Mouse (Mus musculus) inflammation-experienced regulatory T-cells, adult 6 months (primary cell): ENCODE results near the gene C2cd4a. TPM values are rescaled to one million over a fixed set of nuclear protein-coding genes. Genes with fewer than 3 reads are reported as not detected.

Experiments used
- ATAC-seq: one replicate; pipeline ENCODE4 v1.8.0; 2017
- polyA plus RNA-seq, 3 experiments: library from polyadenylated mRNA; unstranded; fragments of 100-300 nt; shearing (Covaris generic); gene quantifications; one replicate each; pipeline ENCODE4 v1.2.1; 2017

Gene C2cd4a
- polyA plus RNA-seq, 3 experiments from 2014 or later: not detected

- no peak for ATAC-seq
Observed at GRCm38 (mm10) chr9:67831359-67832045, 628 bp downstream of the C2cd4a start.

DNA sequence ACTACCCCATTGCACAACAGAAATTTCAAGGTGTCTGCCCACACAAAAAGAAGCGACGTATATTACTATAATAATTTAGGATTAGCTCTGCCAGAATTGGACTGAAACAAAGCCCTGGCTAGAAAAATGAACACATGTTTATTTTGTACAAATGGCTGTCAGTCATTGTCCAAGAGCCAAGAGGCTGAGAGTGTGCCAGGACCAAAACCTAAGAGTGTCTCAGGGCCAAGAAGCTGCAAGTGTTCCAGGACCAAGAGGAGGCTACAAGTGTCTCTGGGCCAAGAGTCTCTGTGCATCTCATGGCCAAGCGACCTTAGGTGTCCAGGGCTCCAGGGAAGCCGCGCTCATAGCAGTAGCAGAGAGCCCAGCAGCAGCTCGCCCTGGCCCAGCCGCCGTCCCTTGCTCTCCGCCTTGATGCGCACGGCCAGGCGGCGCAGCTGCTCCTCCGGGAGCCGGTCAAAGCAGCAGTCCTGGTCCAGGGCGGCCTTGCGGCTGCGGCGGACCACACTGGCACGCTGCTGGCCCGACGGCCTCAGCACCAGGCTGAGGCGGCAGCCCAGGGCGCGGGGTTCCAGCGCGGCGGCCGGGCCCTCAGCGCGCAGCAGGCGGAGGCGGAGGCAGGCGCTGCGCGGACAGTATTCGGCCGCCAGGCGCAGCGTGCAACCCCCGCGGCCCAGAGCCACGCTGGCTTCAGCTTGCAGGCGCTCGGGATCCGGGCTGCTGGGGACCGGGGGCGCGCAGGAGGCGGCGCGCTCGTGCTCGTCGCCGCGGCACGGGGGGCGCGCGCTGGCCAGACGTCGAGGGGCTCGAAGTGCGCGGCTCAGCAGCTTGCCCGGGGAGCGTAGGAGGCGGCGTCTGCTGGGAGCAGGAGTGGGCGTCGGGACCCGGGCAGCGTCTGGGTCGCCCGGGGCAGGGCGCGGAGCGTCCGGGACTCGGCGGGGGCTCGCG is 1.4 kb downstream of the C2cd4a start:
- peak; percentile 35 for ATAC-seq

DNA sequence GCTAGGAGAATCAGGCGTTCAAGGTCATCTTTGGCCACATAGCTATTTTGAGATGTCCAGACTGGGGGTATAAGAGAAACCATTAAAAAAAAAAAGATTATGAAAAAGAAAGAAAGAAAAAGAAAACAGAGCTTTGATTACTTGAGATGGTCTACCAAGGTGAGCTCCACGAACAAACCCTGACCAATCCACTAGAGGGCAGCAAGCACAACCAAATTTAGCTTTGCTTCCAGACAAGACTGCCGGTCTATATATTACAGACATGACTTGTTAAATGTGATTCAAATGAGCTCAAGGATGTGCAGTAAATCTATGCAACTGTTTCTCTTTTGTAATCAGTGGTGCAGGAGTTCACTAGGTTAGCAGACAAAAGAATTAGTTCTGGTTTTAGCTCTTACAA is 3.9 kb downstream of the C2cd4a start:
- no peak for ATAC-seq

DNA sequence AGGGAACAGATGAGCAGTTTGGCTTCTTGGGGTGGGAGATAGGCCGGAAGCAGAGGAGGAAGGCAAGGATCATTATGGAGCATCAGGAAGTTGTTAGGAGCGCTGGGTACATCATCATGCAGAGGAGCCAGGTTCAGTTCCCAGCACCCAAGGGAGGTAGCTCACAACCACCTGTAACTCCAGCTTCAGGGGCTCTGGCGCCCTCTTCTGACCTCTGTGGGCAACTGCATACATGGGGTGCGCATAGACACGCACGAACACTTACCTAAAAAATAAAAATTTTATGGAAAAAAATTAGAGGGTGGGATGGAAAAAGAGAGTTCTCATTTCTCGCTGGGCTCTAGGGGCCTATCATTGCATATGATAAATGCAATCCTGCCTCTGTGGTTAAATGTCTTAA is 6.6 kb downstream of the C2cd4a start:
- ATAC-seq: no peak

GRCm38 (mm10) chr9:67823131-67823530 is 9.0 kb downstream of the C2cd4a start:
- no peak for ATAC-seq

GRCm38 (mm10) chr9:67818668-67818950 is 13.5 kb downstream of the C2cd4a start:
- ATAC-seq: no peak

- ATAC-seq: no peak
Observed at GRCm38 (mm10) chr9:67817898-67818667, 14.0 kb downstream of the C2cd4a start.

DNA sequence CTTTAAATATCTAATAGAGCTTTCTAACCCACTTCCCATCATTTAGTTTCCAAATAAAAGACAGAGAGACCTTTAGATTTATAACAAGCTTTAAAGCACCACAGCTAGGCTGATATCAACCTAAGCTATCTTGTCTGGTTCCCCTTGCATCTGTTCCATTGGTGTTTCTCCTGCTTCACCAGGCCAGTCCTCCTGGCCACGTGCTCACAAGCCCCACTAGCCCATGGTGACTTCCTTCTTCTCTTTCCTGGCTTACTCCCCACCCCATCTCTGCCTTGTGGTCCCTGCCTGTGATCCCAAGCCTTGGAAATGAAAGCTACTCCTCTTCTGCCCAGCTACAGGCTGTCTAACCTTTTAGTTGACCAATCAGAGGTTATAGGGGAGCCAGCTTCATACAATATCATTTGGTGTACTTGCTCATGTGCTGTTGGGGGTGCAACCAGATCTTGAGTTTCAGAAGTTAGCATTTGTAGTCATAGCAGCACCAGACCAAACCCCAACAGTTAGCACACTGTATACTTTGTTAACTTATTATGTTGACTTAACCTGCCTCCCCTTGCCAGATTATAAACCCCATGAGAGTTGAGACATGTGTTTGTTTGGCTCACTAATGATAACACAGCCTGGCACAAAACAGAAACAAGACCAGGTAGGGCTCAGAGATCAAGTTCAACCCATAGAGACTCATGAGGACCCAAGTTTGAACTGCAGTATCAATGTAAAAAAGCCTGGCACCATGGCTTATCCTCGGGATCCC is 15.8 kb downstream of the C2cd4a start:
- ATAC-seq: no peak

GRCm38 (mm10) chr9:67813665-67814337 is 18.3 kb downstream of the C2cd4a start:
- peak; percentile 91 for ATAC-seq

DNA sequence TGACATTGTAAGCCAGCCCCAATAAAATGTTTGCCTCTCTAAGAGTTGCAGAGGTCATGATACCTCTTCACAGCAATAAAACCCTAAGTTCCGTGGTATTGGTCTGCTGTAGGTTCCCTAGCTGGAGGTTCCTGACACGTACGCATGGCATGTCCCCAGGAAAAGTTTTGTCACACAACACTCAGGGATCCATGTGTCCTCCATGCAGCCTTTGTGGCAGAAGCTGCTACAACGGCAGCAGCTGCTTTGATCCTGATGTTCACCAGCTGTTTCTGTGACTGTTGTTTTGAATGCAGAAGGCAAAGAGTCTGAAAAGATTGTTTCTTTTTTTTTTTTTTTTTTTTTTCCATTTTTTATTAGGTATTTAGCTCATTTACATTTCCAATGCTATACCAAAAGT is 19.0 kb downstream of the C2cd4a start:
- ATAC-seq: no peak

GRCm38 (mm10) chr9:67811116-67811515 is 21.0 kb downstream of the C2cd4a start:
- no peak for ATAC-seq

GRCm38 (mm10) chr9:67810527-67810926 is 21.6 kb downstream of the C2cd4a start:
- no peak for ATAC-seq

DNA sequence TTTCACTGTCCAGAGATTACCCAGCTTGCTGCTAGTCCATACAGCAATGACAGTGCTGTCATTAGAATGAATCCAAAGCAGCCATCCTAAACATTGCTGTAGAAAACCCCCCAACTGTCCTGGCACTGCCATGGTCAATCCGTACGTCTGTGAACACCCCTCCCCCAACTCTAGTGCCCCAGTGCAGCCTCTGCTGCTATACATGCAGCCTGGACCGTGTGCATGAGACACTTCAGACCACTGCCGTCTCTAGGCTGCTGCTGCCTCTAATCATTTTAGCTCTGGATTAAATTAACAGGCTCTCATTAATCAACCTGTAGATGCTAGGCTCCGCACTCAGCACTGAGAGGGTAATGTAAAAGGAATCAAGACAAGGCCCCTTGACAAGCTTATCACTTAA is 25.1 kb downstream of the C2cd4a start:
- no peak for ATAC-seq

DNA sequence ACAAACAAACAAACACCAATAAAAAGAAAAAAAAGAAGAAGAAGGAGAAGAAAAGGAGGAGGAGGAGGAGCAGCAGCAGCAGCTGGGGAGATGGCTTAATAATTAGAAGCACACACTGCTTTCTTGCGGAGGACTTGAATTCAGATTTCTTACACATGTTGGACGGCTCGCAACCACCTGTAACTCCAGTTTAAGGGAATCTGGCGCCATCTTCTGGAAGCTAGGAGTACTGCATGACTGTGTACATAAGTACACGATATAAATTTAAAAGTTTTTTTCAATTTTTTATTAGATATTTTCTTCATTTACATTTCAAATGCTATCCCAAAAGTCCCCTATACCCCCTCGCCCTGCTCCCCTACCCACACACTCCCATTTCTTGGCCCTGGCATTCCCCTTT is 29.9 kb downstream of the C2cd4a start:
- no peak for ATAC-seq

DNA sequence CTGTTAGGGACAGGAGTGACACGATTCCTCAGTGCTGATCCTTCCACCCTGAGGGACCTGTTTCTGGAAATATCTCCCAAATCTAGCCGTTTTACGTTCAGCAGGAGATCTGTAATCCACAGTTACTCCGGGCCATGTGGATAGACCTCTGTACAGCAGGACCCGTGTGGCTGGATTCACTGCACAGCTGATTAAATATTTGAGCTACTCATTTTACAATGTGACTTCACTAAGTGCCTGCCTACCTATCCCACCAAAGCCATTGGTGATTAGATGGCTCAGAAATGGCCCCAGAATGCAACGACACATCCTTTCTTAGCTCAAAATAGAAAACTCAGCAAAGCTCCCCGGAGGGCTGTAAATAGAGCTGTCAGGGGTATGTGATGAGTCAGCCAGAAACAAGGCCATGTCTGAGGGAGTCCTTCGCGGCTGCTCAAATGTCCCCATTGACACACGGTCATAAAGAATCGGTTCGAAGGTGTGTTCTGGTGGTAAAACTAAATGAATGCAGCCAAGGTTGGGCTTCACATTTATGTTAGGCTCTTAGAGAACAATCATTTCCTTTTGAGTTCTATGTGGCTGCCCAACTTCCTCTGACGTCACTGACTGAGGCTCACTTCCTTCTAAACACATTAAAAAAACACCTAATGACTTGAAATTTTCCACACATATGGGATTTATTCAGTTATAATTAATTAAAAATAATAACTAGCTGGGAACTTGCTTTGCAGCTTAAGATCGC is 32.9 kb downstream of the C2cd4a start:
- ATAC-seq: peak; percentile 90

GRCm38 (mm10) chr9:67795205-67795675 is 36.9 kb downstream of the C2cd4a start:
- ATAC-seq: no peak

DNA sequence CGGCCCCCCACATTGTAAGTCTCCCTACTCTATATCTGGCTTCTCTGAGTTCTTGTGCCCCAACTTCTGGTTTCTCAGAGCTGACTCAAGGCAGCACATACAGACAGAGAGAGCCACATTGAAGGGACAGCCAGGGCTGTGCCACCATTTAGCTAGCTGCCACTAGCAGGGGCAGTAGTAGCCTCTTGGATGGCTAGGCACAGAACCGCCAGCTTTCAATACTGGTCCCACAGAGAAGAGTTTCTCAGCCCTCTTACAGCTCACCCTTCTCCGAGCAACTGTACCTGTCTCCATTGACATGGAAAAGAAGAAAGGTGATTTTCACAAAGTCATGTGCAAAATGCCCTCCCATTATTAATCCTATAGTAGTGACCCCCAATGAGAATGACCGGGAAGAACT is 37.5 kb downstream of the C2cd4a start:
- ATAC-seq: no peak

DNA sequence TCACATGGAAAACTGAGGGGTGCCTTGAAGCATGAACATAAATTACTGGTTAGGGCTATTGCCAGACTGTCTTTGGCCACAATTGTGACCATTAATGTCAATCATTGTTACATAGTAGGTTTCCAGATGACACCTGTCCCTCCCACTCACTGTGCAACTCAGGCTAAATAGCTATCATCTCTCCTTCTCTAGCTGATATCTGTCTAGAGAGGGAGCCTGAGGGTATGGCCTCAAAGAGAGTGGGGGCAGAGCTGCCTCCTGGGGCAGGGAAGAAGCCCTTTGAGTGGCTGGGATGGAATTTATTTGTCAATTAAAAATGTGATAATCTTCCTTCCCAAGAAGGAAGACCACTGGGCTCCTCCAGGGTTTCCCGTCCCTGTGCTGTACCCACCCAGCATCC is 37.9 kb downstream of the C2cd4a start:
- no peak for ATAC-seq

- peak; percentile 59 for ATAC-seq
Observed at GRCm38 (mm10) chr9:67793501-67793900, 38.6 kb downstream of the C2cd4a start.

GRCm38 (mm10) chr9:67792405-67792804 is 39.7 kb downstream of the C2cd4a start:
- ATAC-seq: peak; percentile 69

GRCm38 (mm10) chr9:67787671-67788070 is 44.5 kb downstream of the C2cd4a start:
- ATAC-seq: no peak
